Mouse (Mus musculus): Measurements from ENCODE around the gene Gm49486. TPM values are rescaled to one million over a fixed set of nuclear protein-coding genes. Genes with fewer than 3 reads are reported as not detected.

Gm49486 gene
- total RNA-seq, 2 experiments from 2014 or later = 0.13 TPM; not detected in 1

Other genes with a start within 250 kb of the Gm49486 start
- gene H1f0, start 200.9 kb upstream of the Gm49486 start, total RNA-seq (2021) = 100 to 1,000 TPM; 127 to 173 TPM
- under 1 TPM; 0.30 to 0.36 TPM for gene Galr3, start 187.5 kb upstream of the Gm49486 start, total RNA-seq (2021)
- 10 to 100 TPM; 18.9 to 27.0 TPM for gene Ankrd54, start 166.5 kb upstream of the Gm49486 start, total RNA-seq (2021)
- 100 to 1,000 TPM; 140 to 156 TPM for gene Eif3l, start 154.2 kb upstream of the Gm49486 start, total RNA-seq (2021)
- gene Micall1, start 120.5 kb upstream of the Gm49486 start, total RNA-seq (2021) = 10 to 100 TPM; 41.3 to 51.4 TPM
- 100 to 1,000 TPM; 137 to 143 TPM for gene Polr2f, start 88.4 kb upstream of the Gm49486 start, total RNA-seq (2021)
- gene 1700088E04Rik, start 88.1 kb upstream of the Gm49486 start, total RNA-seq (2021) = 1 to 10 TPM; 5.5 to 7.3 TPM
- 1 to 10 TPM; 1.3 to 1.8 TPM for gene Sox10, start 64.2 kb upstream of the Gm49486 start, total RNA-seq (2021)
- gene Pick1, start 218 bp upstream of the Gm49486 start, total RNA-seq (2021) = 10 to 100 TPM; 17.7 to 18.1 TPM
- gene Slc16a8, start 25.4 kb downstream of the Gm49486 start, total RNA-seq (2021) = not detected
- not detected for gene Baiap2l2, start 56.1 kb downstream of the Gm49486 start, total RNA-seq (2021)
- gene Pla2g6, start 99.0 kb downstream of the Gm49486 start, total RNA-seq (2021) = 10 to 100 TPM; 25.1 to 30.8 TPM
- gene Maff, start 117.2 kb downstream of the Gm49486 start, total RNA-seq (2021) = 10 to 100 TPM in 1 of 2 experiments, 1 to 10 TPM in 1; 6.3 to 19.1 TPM
- gene Tmem184b, start 174.2 kb downstream of the Gm49486 start, total RNA-seq (2021) = 10 to 100 TPM; 46.6 to 75.2 TPM
- gene Csnk1e, start 226.2 kb downstream of the Gm49486 start, total RNA-seq (2021) = 10 to 100 TPM; 69.0 to 96.0 TPM

Measured in adrenal gland, postnatal 36 days (tissue).